Mouse (Mus musculus) Patski (cell line): ENCODE results near the gene App. TPM values are rescaled to one million over a fixed set of nuclear protein-coding genes. Genes with fewer than 3 reads are reported as not detected.

ENCODE experiments used
- ATAC-seq: fragments of 100-300 bp; one replicate; pipeline ENCODE4 v1.8.0; 2021
- CTCF ChIA-PET: fragments of 350-600 bp; sonication (Branson Sonifier 250); formaldehyde crosslinking; loops from one replicate; lab custom pipeline; 2022; ENCODE audit warnings: inconsistent platforms; lab: Charles Lee
- POLR2A ChIA-PET: fragments of 350-600 bp; sonication (Branson Sonifier 250); formaldehyde crosslinking; loops from one replicate; lab custom pipeline; 2022; ENCODE audit warnings: antibody characterized with exemption, inconsistent platforms; lab: Charles Lee
- DNase-seq: peaks from one replicate; pipeline ENCODE4 v3.0.0-alpha.2; 2011; ENCODE audit warnings: low read depth, low spot score
- H3K27me3 ChIP-seq: fragments of 371-371 bp; one replicate; pipeline ENCODE4 v1.5.1; 2021
- CTCF ChIP-seq: fragments of 100-300 bp; IDR thresholded peaks from one replicate; pipeline ENCODE4 v1.5.1; 2021
- in situ Hi-C: fragments of 300-500 bp; cut with MboI; formaldehyde crosslinking; loops from 3 replicates; pipeline ENCODE4 v1.11.1; 2018; ENCODE audit warnings: low pct_unique_long_range_greater_than_20kb, mixed read lengths
- polyA plus RNA-seq: library from polyadenylated mRNA; unstranded; gene quantifications from one replicate; pipeline ENCODE4 v1.2.3, GENCODE M21; 2021

The App gene
- polyA plus RNA-seq, 1 experiment from 2014 or later = 1,235 TPM

DNA sequence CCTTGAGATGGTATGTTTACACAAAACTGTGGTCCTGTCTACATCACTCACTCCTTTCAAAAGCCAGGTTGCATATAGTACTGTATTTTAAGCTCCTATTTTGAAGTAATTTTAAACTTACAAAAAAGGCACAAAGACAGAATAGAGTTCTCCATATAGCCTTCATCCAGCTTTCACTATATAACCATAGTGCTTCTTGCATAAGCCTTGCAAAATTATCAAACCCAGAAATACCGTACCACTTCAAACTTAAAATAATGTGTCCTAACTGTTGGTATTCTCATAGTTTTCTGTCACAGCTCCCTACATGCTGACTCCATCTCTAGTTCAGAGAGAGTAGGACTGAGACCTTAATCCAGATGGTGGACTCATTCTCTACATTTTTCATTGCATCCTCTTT is 245.7 kb downstream of the App start:
- POLR2A ChIA-PET = interaction anchor here (0.6 kb wide), 1 partner anchor 75 kb away, joined by 3 read pairs; no protein-coding TSS in a partner anchor
- in situ Hi-C loops = no loop called here
- H3K27me3 ChIP-seq = peaks cover 35% of the 10 kb centered on the region
- ATAC-seq (no peak), DNase-seq (no peak)
- TF ChIP-seq CTCF = no peak
- CTCF ChIA-PET = interaction anchor here (1.6 kb wide), 1 partner anchor 16 kb away, joined by 3 read pairs; no protein-coding TSS in a partner anchor

DNA sequence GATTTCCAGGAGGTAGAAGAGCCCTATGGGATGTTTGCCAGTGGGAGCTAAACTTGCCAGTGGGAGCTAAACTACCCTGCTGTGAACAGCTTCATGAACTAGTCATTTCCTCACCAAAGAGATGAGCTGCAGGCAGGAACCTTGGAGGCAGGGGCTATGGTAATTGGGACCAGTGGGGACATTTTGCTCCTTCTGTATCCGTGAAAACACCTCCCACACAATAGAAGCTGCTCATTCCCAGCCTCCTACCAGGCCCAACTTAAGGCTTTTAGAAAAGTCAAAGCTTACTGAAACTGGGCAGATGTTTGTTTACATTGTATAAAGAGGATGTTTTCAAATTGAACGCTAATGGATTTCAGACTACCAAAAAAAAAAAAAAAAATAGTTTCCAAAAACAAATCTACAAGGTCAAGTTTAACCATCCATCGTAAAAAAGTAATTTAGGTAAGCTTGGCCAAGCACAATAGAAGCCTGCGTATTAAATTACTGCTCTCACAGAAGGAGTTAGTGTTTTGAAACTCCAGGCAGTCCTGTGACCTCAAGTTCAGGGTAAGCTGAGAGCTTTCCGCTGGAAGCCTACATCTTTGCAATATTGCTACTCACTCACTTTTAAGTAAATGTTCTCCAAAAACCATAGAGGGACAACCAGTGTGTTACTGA is 253.8 kb downstream of the App start:
- ChIA-PET POLR2A (no interaction called here), CTCF (no interaction called here)
- no peak for DNase-seq
- peaks cover 19% of the 10 kb centered on the region for H3K27me3 ChIP-seq
- ATAC-seq = no peak
- in situ Hi-C loops = no loop called here
- no peak for TF ChIP-seq CTCF

DNA sequence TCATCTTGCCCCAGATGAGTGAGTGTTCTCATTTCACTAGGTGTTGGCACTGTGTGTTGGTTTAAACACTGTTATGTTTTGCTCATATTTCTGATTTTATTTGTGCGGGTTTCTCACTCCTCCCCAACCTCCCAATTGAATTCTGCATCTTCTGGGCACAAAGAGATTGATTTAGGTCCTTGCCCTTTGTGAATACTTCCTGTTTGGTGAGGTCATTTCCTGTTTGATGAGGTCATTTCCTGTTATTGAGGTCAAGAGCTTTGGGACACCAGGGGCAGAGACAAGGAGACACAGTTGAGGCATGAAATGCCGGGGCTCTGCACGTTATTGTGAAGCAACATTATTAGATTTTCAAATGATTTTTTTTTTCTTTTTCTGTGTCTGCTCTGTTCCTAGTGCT is 254.5 kb downstream of the App start:
- no peak for DNase-seq
- ChIA-PET CTCF (no interaction called here), POLR2A (no interaction called here)
- ATAC-seq = no peak
- in situ Hi-C loops = no loop called here
- no peak for TF ChIP-seq CTCF
- H3K27me3 ChIP-seq = peaks cover 14% of the 10 kb centered on the region

DNA sequence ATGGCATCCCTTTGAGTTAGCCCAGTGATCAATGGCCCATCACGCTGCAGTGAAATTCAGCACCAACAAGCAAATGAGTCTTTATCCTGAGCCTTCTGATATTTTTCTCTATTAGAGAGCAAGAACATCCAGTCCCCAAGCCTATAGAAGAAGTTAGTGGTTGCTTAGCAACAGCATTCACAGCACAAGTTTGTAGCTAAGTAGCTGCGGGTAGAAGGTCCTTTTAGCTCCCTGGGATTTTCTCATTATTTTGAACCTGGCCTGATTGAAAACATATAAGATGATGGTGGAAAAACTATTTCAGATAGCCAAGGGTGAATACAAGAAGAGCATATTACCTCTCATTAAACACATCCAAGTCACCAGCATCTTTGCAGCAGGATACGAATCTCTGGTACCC is 256.8 kb downstream of the App start:
- ATAC-seq (no peak), DNase-seq (no peak)
- ChIA-PET POLR2A (no interaction called here), CTCF (no interaction called here)
- in situ Hi-C loops = no loop called here
- no peak for TF ChIP-seq CTCF
- H3K27me3 ChIP-seq = peaks cover 15% of the 10 kb centered on the region

- in situ Hi-C loops = no loop called here
- ChIA-PET CTCF (no interaction called here), POLR2A (no interaction called here)
- DNase-seq (no peak), ATAC-seq (no peak)
- TF ChIP-seq CTCF = no peak
- H3K27me3 ChIP-seq = peaks cover 19% of the 10 kb centered on the region
Observed at GRCm38 (mm10) chr16:84911477-84912165, 261.9 kb downstream of the App start.

DNA sequence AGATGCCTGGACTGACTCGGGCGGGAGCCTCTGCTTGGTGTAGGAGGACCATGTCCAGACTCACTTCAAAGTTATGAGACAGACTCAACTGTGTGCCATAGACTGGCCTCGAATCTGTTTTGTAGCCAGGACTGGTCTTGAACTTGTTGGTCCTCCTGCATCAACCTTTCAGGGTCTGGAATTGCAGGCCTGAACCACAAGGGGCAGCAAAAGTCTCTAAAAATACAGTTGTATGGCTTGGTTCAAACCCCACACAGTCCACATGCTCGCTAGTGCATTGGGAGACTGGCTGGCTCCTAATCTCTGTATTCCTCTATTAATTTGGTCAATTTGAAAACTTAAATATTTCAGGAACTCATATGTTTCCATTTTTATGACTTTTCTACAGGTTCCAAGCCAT is 270.6 kb downstream of the App start:
- ATAC-seq = no peak
- TF ChIP-seq CTCF = peak; percentile 14
- POLR2A ChIA-PET = no interaction called here
- H3K27me3 ChIP-seq = peaks cover 17% of the 10 kb centered on the region
- CTCF ChIA-PET = no interaction called here
- no peak for DNase-seq
- in situ Hi-C loops = no loop called here
